Mouse (Mus musculus) stomach, postnatal 0 days (tissue): Measurements from ENCODE around the gene Dnah11.

Experiments used
- CTCF ChIP-seq: IDR thresholded peaks from 2 replicates; pipeline ENCODE4 v1.5.1; 2016; ENCODE audit warnings: antibody characterized with exemption, low read depth, mild to moderate bottlenecking, moderate library complexity
- EP300 ChIP-seq: optimal IDR thresholded peaks from 2 replicates; pipeline ENCODE3; 2016; ENCODE audit warnings: antibody characterized with exemption

- TF ChIP-seq CTCF: no peak
- no peak for TF ChIP-seq EP300
These were observed 287.4 kb downstream of the Dnah11 start for GRCm38 (mm10) chr12:117911396-117911795.
